Mouse (Mus musculus) liver, embryonic 14.5 days (tissue): ENCODE measurements at regions not wholly inside any gene's neighbourhood (a gene's known extent, or its start where the extent isn't known, plus 50 kb on each side); places are given as distances from the start of the nearest gene placed in this dataset.
"Not testable (repeated sequence)": the region's sequence is repeated elsewhere in the genome, so short reads cannot be mapped to it uniquely, and the experiment has no call there.

Experiments
- ATAC-seq: fragments of 200-750 bp; cut with Nextera tagmentation; 2 replicates; pipeline ENCODE4 v1.8.0; 2017; ENCODE audit warnings: moderate number of reproducible peaks, mild to moderate bottlenecking, moderate library complexity; ENCODE audit not compliant: insufficient read depth
- DNase-seq, 3 experiments: peaks; one replicate each; pipeline ENCODE4 v3.0.0-alpha.2; 2012 to 2013; ENCODE audit warnings: low read depth in 3 of 3, low spot score in 3 of 3
- H3K27ac ChIP-seq: fragments of 300-500 bp; sonication (generic); 2 replicates; pipeline ENCODE4 v1.5.1; 2014; ENCODE audit warnings: moderate library complexity, mild to moderate bottlenecking, control low read depth, inconsistent platforms
- H3K27me3 ChIP-seq: fragments of 300-500 bp; sonication (generic); 2 replicates; pipeline ENCODE4 v1.6.1; 2014; ENCODE audit warnings: mild to moderate bottlenecking, low read length, moderate library complexity; ENCODE audit not compliant: control insufficient read depth, insufficient read depth
- H3K36me3 ChIP-seq: fragments of 300-500 bp; sonication (generic); replicated peaks from 2 replicates; pipeline ENCODE4 v1.6.1; 2014; ENCODE audit warnings: low read depth; ENCODE audit not compliant: control insufficient read depth, insufficient read depth
- H3K4me1 ChIP-seq, 2 experiments: fragments of 200-500 bp in 1 of 2; fragments of 300-500 bp in 1 of 2; sonication (generic) in 1 of 2; replicated peaks; 2 replicates each; pipeline ENCODE4 v1.6.1; 2012 to 2014; ENCODE audit warnings: antibody characterized with exemption in 1 of 2, inconsistent platforms in 1 of 2, low read length in 1 of 2; ENCODE audit not compliant: control insufficient read depth in 2 of 2, insufficient read depth in 2 of 2
- H3K4me2 ChIP-seq: fragments of 300-500 bp; sonication (generic); 2 replicates; pipeline ENCODE4 v1.6.1; 2014; ENCODE audit warnings: low read depth, mild to moderate bottlenecking, control low read depth, moderate library complexity
- H3K4me3 ChIP-seq, 2 experiments: fragments of 200-500 bp in 1 of 2; fragments of 300-500 bp in 1 of 2; sonication (generic) in 1 of 2; 2 replicates each; pipeline ENCODE4 v1.5.1; 2012 to 2014; ENCODE audit warnings: low read depth in 2 of 2, low read length in 2 of 2, mild to moderate bottlenecking in 2 of 2, control low read depth in 1 of 2, inconsistent platforms in 1 of 2, moderate library complexity in 1 of 2; ENCODE audit not compliant: insufficient read depth in 1 of 2
- H3K9ac ChIP-seq: fragments of 300-500 bp; sonication (generic); replicated peaks from 2 replicates; pipeline ENCODE4 v1.6.1; 2014; ENCODE audit warnings: mild to moderate bottlenecking, control low read depth, moderate library complexity
- H3K9me3 ChIP-seq: fragments of 300-500 bp; sonication (generic); 2 replicates; pipeline ENCODE4 v1.6.1; 2016; ENCODE audit warnings: low read length, mixed read lengths; ENCODE audit not compliant: control insufficient read depth
- CTCF ChIP-seq: IDR thresholded peaks from 2 replicates; pipeline ENCODE4 v1.5.1; 2016; ENCODE audit warnings: antibody characterized with exemption, low read depth, control low read depth
- EP300 ChIP-seq: IDR thresholded peaks from 2 replicates; pipeline ENCODE4 v1.6.1; 2016; ENCODE audit warnings: antibody characterized with exemption, low read depth
- WGBS: fragments of 180-500 bp; shearing (Covaris S2); extraction: QIAGEN DNeasy Blood & Tissue Kit; methylation state at CpG from one replicate; pipeline ENCODE4 v1.1.7; 2014; ENCODE audit not compliant: insufficient replicate concordance; 5-methylcytosine and 5-hydroxymethylcytosine counted together

DNA sequence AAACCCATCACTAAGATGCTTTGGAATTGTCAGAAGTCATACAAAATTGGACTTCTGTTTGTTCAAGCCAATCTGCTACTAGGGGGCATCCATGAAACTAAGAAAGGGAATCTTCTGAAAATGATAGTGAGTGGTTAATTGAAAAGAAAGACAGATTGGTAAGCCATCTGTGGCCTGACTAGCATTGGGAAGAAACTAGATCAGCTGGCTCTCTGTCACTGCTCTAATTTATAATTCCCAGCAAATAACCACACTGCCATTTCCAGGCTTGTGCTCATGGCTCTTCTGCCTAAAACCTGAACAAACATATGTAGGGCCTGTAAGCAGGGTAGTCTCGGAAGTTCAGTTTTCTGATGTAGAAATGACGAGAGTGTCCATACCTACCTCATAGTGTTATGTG is 569.8 kb downstream of the Pcdh19 start:
- WGBS, result 68% methylated on average over 2 of the region's 2 CpGs
- Histone ChIP-seq H3K9ac (no peak overlapping the region), H3K4me2 (no peak overlapping the region), H3K4me1 (no peaks in the 10 kb centered on the region), H3K27me3 (no peaks in the 10 kb centered on the region), H3K4me3 (no peak overlapping the region), H3K9me3 (no peaks in the 10 kb centered on the region), H3K27ac (no peak overlapping the region), H3K36me3 (no peaks in the 10 kb centered on the region)
- TF ChIP-seq EP300, result no peak
- no peak for TF ChIP-seq CTCF
- ATAC-seq (no peak), DNase-seq (no peak)

DNA sequence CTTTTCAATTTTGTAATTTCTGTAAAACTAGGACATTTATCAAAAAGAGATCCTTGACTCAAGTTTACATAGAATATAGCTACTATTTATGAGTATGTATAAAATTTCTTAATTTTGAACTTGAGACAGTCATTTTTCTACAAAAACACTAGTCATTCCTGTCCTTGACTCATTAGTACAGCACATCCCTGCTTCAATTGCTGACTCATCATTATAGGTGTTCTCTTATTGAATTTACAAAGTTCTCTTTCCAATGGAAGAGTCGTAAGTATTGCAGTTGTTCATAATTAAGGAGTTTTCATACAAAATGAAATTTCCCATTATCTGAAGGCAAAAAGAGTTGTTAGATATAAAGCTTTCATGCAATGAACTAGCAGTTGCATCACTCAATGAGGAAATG is 578.6 kb downstream of the Pcdh19 start:
- H3K27me3 ChIP-seq, result no peaks in the 10 kb centered on the region
- no peaks in the 10 kb centered on the region for H3K9me3 ChIP-seq
- no peak overlapping the region for H3K4me2 ChIP-seq
- WGBS, result 72% methylated on average over 1 of the region's 1 CpGs
- no peak for ATAC-seq
- H3K27ac ChIP-seq, result no peak overlapping the region
- no peaks in the 10 kb centered on the region for H3K36me3 ChIP-seq
- DNase-seq, result no peak
- TF ChIP-seq EP300, result no peak
- TF ChIP-seq CTCF, result no peak
- no peak overlapping the region for H3K9ac ChIP-seq
- H3K4me1 ChIP-seq, result no peaks in the 10 kb centered on the region
- no peak overlapping the region for H3K4me3 ChIP-seq

DNA sequence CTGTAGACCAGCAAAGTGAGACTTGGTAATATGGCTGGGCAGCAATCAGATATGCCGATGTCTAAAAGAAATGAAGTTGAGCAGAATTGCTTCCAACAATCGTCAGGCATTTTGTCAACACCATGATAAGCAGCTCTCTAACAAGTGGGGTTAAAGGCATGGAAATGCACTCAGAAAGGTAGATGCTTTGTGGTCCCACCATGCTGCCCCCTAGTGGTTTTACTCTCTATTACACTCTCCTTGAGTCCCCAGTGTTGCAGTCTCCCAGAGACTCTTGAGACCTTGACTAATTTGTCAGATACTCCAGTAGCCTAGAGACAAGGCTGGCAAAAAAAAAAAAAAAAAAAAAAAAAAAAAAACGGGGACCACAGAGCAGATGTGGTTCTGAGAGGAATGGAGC is 595.8 kb downstream of the Pcdh19 start:
- no peaks in the 10 kb centered on the region for H3K36me3 ChIP-seq
- TF ChIP-seq CTCF, result 0 out of 2 replicates have a peak, but pooled peaks have one; percentile 10
- no peak for TF ChIP-seq EP300
- ATAC-seq, result no peak

DNA sequence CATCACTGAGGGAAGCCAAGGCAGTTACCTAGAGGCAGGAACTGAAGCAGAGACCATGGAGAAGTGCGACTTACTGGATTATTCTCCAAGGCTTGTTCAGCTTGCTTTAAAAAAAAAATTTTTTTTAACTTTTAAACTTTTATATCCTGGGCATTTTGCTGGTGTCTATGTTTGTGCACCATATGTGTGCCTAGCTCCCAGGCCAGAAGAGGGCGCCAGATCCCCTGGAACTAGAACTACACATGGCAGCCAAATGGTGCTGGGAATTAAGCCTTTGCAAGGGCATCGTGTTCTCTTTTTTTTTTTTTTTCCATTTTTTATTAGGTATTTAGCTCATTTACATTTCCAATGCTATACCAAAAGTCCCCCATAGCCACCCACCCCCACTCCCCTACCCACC is 624.7 kb downstream of the Pcdh19 start:
- H3K27ac ChIP-seq, H3K4me2 ChIP-seq, H3K4me3 ChIP-seq, H3K4me1 ChIP-seq, H3K36me3 ChIP-seq, H3K9me3 ChIP-seq, H3K27me3 ChIP-seq, H3K9ac ChIP-seq, ATAC-seq, DNase-seq: not testable (repeated sequence)
- WGBS, result 54% methylated on average over 3 of the region's 3 CpGs

More for the DNA sequence above, 595.8 kb downstream of the Pcdh19 start:
- no peaks in the 10 kb centered on the region for H3K9me3 ChIP-seq
- no peak for DNase-seq
- 55% methylated on average over 2 of the region's 3 CpGs for WGBS
- H3K27me3 ChIP-seq, result no peaks in the 10 kb centered on the region
- no peak overlapping the region for H3K9ac ChIP-seq
- no peak overlapping the region for H3K4me3 ChIP-seq
- no peak overlapping the region for H3K4me2 ChIP-seq
- H3K4me1 ChIP-seq, result no peaks in the 10 kb centered on the region
- no peak overlapping the region for H3K27ac ChIP-seq
